ENCODE assay signal across 23 mouse cellular contexts in genomic region chr6:135756075-135756474, GRCm38 (mm10).
DNase-seq lines count a peak whose midpoint lies in the region; ATAC-seq and TF ChIP-seq lines count a peak whose summit lies in the region.
"Had no signal": no experiment of that assay in that cellular context is flagged by ENCODE, and none has a peak within 500 bp of the region (broad histone marks: within the 10 kb centered on the region; RNA-seq: fewer than 3 reads in every experiment).

No protein-coding gene starts in this region.

- no peak overlapping the region for H3K4me3 ChIP-seq in layer of hippocampus, adult 2 months
- H3K4me3 ChIP-seq: embryonic facial prominence, embryonic 10.5 days; embryonic facial prominence, embryonic 12.5 days; forebrain, embryonic 13.5 days; forebrain, embryonic 15.5 days had no signal

- no peak for DNase-seq in layer of hippocampus, adult 2 months (ENCODE audit: low spot score in 2 of 2)
- DNase-seq in layer of hippocampus, adult 11-12 months (ENCODE audit: low spot score) = no peak
- DNase-seq in neural tube, embryonic 10.5 days (ENCODE audit: extremely low spot score, low spot score) = no peak
- DNase-seq in B cell, adult 2 months = no peak
- DNase-seq: adrenal gland, adult 2 months; adrenal gland, postnatal 10 days; adrenal gland, postnatal 25 days; cerebellum, adult 11 months; cerebellum, adult 18-20 months; cerebellum, adult 8-10 months; cerebellum, adult 9-11 months; cerebellum, postnatal 14 days; cerebellum, postnatal 36 days; forebrain, postnatal 0 days had no signal

- TF ChIP-seq CTCF in layer of hippocampus, adult 2 months (conservative IDR thresholded peaks at IDR 0.05) = no peak

- H3K27ac ChIP-seq in layer of hippocampus, adult 2 months = peak overlapping the region; percentile 0; the same call in 1 of the 2 replicates
- H3K27ac ChIP-seq: embryonic facial prominence, embryonic 10.5 days; embryonic facial prominence, embryonic 12.5 days; forebrain, embryonic 13.5 days; forebrain, embryonic 15.5 days had no signal

- peak; percentile 50; the same call in 1 of the 2 replicates for ATAC-seq in granulocyte monocyte progenitor cell, adult 5-6 weeks (replicated peaks; ENCODE audit: poor library complexity, severe bottlenecking)
- peak; percentile 69 for ATAC-seq in megakaryocyte progenitor cell, adult 5-6 weeks (replicated peaks; ENCODE audit: poor library complexity)
- ATAC-seq: activated CD4-positive, CD25-positive, alpha-beta regulatory T cell, adult 4 months; CD4-positive, CD25-positive, alpha-beta regulatory T cell, adult 4 months; forebrain, embryonic 13.5 days; forebrain, embryonic 15.5 days; forebrain, postnatal 0 days; Patski had no signal
